Mouse (Mus musculus): ENCODE data around the gene Ly75.

DNA sequence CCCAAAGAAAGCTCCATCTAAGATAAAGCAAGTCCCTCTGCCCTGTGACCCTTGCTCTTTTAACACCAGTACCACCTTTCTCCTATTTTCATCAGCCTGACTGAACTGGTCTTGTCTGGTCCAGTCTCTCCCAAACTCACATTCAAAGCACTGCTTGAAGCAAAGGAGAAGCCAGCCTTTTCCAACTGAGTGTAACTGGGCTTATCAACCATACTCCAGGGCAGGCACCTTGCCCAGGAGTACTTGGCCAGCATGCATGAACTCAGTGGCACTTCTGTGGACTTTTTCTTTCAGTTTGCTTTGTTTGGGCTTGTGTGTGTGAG lies 1.6 kb upstream of the Ly75 start:
- no peak for TF ChIP-seq CTCF (IDR thresholded peaks at IDR 0.05; ENCODE audit: borderline replicate concordance, insufficient read depth, low read length)
- no peak for TF ChIP-seq POLR2A (IDR thresholded peaks at IDR 0.05; ENCODE audit: low read depth, low read length)
